Mouse (Mus musculus): ENCODE results near the gene Pth1r. TPM values are rescaled to one million over a fixed set of nuclear protein-coding genes. Genes with fewer than 3 reads are reported as not detected.

Gene Pth1r
- polyA plus RNA-seq, 1 experiment from 2014 or later: 10.5 TPM

DNA sequence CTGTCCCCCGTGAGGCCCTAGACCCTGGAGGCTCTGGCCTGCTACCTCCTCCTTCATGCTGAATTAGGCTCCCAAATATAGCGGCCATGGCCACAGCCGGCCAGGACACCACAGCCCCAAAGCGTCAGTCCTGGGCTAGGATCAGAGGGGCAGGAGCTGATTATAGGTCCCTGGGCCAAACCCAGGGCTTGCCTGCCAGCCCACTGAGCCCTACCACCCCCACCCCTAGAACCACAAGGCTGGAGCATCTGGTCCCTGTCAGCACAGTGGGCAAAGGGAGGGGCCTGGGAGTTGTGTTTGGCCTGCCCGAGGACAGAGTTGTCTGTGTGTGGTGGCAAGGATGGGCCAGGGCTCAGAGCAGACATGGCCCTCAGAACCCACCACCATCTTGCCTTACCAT is 10.9 kb upstream of the Pth1r start:
- H3K4me3 ChIP-seq (ENCODE audit: low read depth, low read length): no peak overlapping the region
- no peak overlapping the region for H3K9ac ChIP-seq (ENCODE audit: low read length)
- TF ChIP-seq CTCF (IDR thresholded peaks at IDR 0.05; ENCODE audit: low read depth): no peak
- no peak for TF ChIP-seq EP300 (optimal IDR thresholded peaks at IDR 0.05)
- H3K27me3 ChIP-seq (ENCODE audit: control insufficient read depth, insufficient read depth, low read length): no peaks in the 10 kb centered on the region
- H3K4me2 ChIP-seq (replicated peaks; ENCODE audit: low read depth): no peak overlapping the region
- 85% methylated on average over 5 of the region's 5 CpGs for WGBS
- 0 out of 2 replicates have a peak, but pooled peaks cover 2% of the 10 kb centered on the region for H3K4me1 ChIP-seq (replicated peaks; ENCODE audit: control insufficient read depth, insufficient read depth)
- no peak overlapping the region for H3K27ac ChIP-seq (replicated peaks)
- H3K9me3 ChIP-seq (ENCODE audit: control insufficient read depth, low read length): no peaks in the 10 kb centered on the region
- H3K36me3 ChIP-seq (ENCODE audit: control insufficient read depth, insufficient read depth, low read length): no peaks in the 10 kb centered on the region
- DNase-seq (ENCODE audit: low spot score) (no peak), ATAC-seq (ENCODE audit: low FRiP score, low TSS enrichment) (no peak; the same call in 1 of the 2 replicates)

GRCm38 (mm10) chr9:110753773-110754172 is 6.8 kb upstream of the Pth1r start:
- 74% methylated on average over 4 of the region's 4 CpGs for WGBS
- Histone ChIP-seq H3K27ac (replicated peaks) (no peak overlapping the region), H3K4me2 (replicated peaks; ENCODE audit: low read depth) (no peak overlapping the region), H3K4me1 (replicated peaks; ENCODE audit: control insufficient read depth, insufficient read depth) (0 out of 2 replicates have a peak, but pooled peaks cover 2% of the 10 kb centered on the region), H3K9ac (ENCODE audit: low read length) (no peak overlapping the region), H3K36me3 (ENCODE audit: control insufficient read depth, insufficient read depth, low read length) (no peaks in the 10 kb centered on the region), H3K4me3 (ENCODE audit: low read depth, low read length) (no peak overlapping the region), H3K27me3 (ENCODE audit: control insufficient read depth, insufficient read depth, low read length) (no peaks in the 10 kb centered on the region), H3K9me3 (ENCODE audit: control insufficient read depth, low read length) (no peaks in the 10 kb centered on the region)
- ATAC-seq (ENCODE audit: low FRiP score, low TSS enrichment) (no peak), DNase-seq (ENCODE audit: low spot score) (no peak)
- TF ChIP-seq CTCF (IDR thresholded peaks at IDR 0.05; ENCODE audit: low read depth) (no peak), EP300 (optimal IDR thresholded peaks at IDR 0.05) (no peak)

DNA sequence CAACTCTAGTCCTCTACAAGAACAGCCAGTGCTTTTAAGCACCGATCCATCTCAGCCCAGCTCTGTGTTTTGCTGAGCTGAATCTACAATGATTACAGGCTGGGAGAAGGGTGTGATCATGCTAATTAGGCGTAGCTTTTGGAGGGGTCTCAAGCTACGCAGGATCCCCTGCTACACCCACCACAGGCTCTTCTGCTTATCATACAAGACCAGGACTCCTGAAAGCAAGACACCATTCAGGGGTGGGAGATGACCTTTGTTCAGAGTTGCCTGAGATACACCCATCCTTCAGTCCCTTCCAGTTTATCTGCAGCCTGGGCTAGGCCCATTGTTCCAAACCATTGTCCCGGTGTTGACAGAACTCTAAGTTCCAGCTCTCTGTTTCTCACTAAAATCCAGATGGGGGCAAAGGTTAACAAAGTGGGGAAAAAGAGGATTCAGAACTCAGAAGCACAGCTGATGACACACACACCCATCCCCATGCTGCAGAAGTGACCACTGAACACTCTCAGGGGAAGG is 6.0 kb upstream of the Pth1r start:
- TF ChIP-seq EP300 (optimal IDR thresholded peaks at IDR 0.05): no peak
- TF ChIP-seq CTCF (IDR thresholded peaks at IDR 0.05; ENCODE audit: low read depth): no peak
- no peak for ATAC-seq (ENCODE audit: low FRiP score, low TSS enrichment)
- WGBS: 78% methylated on average over 4 of the region's 4 CpGs

GRCm38 (mm10) chr9:110751412-110751811 is 4.5 kb upstream of the Pth1r start:
- no peaks in the 10 kb centered on the region for H3K27me3 ChIP-seq (ENCODE audit: control insufficient read depth, insufficient read depth, low read length)
- no peaks in the 10 kb centered on the region for H3K4me1 ChIP-seq (replicated peaks; ENCODE audit: control insufficient read depth, insufficient read depth)
- no peaks in the 10 kb centered on the region for H3K9me3 ChIP-seq (ENCODE audit: control insufficient read depth, low read length)
- H3K9ac ChIP-seq (ENCODE audit: low read length): no peak overlapping the region
- no peaks in the 10 kb centered on the region for H3K36me3 ChIP-seq (ENCODE audit: control insufficient read depth, insufficient read depth, low read length)
- no peak for DNase-seq (ENCODE audit: low spot score)
- 80% methylated on average over 5 of the region's 5 CpGs for WGBS
- ATAC-seq (ENCODE audit: low FRiP score, low TSS enrichment): no peak
- H3K27ac ChIP-seq (replicated peaks): no peak overlapping the region
- H3K4me2 ChIP-seq (replicated peaks; ENCODE audit: low read depth): no peak overlapping the region
- TF ChIP-seq CTCF (IDR thresholded peaks at IDR 0.05; ENCODE audit: low read depth) (no peak), EP300 (optimal IDR thresholded peaks at IDR 0.05) (no peak)
- no peak overlapping the region for H3K4me3 ChIP-seq (ENCODE audit: low read depth, low read length)

More for the DNA sequence above, 6.0 kb upstream of the Pth1r start:
- Histone ChIP-seq H3K4me2 (replicated peaks; ENCODE audit: low read depth) (no peak overlapping the region), H3K4me1 (replicated peaks; ENCODE audit: control insufficient read depth, insufficient read depth) (no peaks in the 10 kb centered on the region), H3K36me3 (ENCODE audit: control insufficient read depth, insufficient read depth, low read length) (no peaks in the 10 kb centered on the region), H3K9me3 (ENCODE audit: control insufficient read depth, low read length) (no peaks in the 10 kb centered on the region), H3K9ac (ENCODE audit: low read length) (no peak overlapping the region), H3K27ac (replicated peaks) (no peak overlapping the region), H3K4me3 (ENCODE audit: low read depth, low read length) (no peak overlapping the region), H3K27me3 (ENCODE audit: control insufficient read depth, insufficient read depth, low read length) (no peaks in the 10 kb centered on the region)
- no peak for DNase-seq (ENCODE audit: low spot score)

- Histone ChIP-seq H3K27me3 (ENCODE audit: control insufficient read depth, insufficient read depth, low read length) (no peaks in the 10 kb centered on the region), H3K9ac (ENCODE audit: low read length) (no peak overlapping the region), H3K27ac (replicated peaks) (no peak overlapping the region), H3K4me3 (ENCODE audit: low read depth, low read length) (no peak overlapping the region), H3K4me2 (replicated peaks; ENCODE audit: low read depth) (no peak overlapping the region), H3K9me3 (ENCODE audit: control insufficient read depth, low read length) (no peaks in the 10 kb centered on the region), H3K36me3 (ENCODE audit: control insufficient read depth, insufficient read depth, low read length) (no peaks in the 10 kb centered on the region), H3K4me1 (replicated peaks; ENCODE audit: control insufficient read depth, insufficient read depth) (no peaks in the 10 kb centered on the region)
- ATAC-seq (ENCODE audit: low FRiP score, low TSS enrichment): no peak
- DNase-seq (ENCODE audit: low spot score): no peak
- WGBS: 24% methylated on average over 14 of the region's 14 CpGs
- no peak for TF ChIP-seq EP300 (optimal IDR thresholded peaks at IDR 0.05)
- no peak for TF ChIP-seq CTCF (IDR thresholded peaks at IDR 0.05; ENCODE audit: low read depth)
Observed at GRCm38 (mm10) chr9:110750404-110751187, 3.7 kb upstream of the Pth1r start.

DNA sequence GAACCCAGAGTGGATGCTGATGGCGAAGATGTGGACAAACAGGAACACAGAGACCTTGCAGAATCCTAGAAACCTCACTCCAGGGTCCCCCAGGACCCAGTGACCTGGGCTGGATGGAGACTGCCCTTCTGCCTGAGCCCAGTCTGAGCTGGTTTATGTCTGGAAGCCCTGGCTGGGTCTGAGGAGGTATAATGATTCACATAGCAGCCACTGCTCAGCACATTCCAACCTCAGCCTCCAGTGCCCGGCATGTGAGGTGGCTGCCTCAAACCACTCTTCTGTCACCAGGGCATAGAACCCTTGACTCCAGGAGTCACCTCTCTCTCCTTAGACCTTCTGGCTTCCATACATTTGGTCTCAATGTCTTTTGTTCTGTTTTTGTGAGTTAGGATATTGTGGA is 1.5 kb upstream of the Pth1r start:
- no peak overlapping the region for H3K27ac ChIP-seq (replicated peaks)
- H3K4me3 ChIP-seq (ENCODE audit: low read depth, low read length): no peak overlapping the region
- 72% methylated on average over 2 of the region's 2 CpGs for WGBS
- H3K36me3 ChIP-seq (ENCODE audit: control insufficient read depth, insufficient read depth, low read length): no peaks in the 10 kb centered on the region
- no peaks in the 10 kb centered on the region for H3K9me3 ChIP-seq (ENCODE audit: control insufficient read depth, low read length)
- TF ChIP-seq EP300 (optimal IDR thresholded peaks at IDR 0.05) (no peak), CTCF (IDR thresholded peaks at IDR 0.05; ENCODE audit: low read depth) (no peak)
- ATAC-seq (ENCODE audit: low FRiP score, low TSS enrichment): no peak
- no peak overlapping the region for H3K4me2 ChIP-seq (replicated peaks; ENCODE audit: low read depth)
- no peak overlapping the region for H3K9ac ChIP-seq (ENCODE audit: low read length)
- H3K27me3 ChIP-seq (ENCODE audit: control insufficient read depth, insufficient read depth, low read length): no peaks in the 10 kb centered on the region; the same call in none of the 2 replicates
- H3K4me1 ChIP-seq (replicated peaks; ENCODE audit: control insufficient read depth, insufficient read depth): no peaks in the 10 kb centered on the region
- DNase-seq (ENCODE audit: low spot score): no peak

Measured in stomach, postnatal 0 days (tissue).